Mouse (Mus musculus) CH12.LX (cell line): ENCODE results near the gene Dpp4. TPM values are rescaled to one million over a fixed set of nuclear protein-coding genes. Genes with fewer than 3 reads are reported as not detected.

Source experiments
- CHD1 ChIP-seq: IDR thresholded peaks from 2 replicates; pipeline ENCODE4 v1.6.1; 2012; ENCODE audit warnings: low read depth, low read length, improper control_type of control experiment, inconsistent platforms
- CHD2 ChIP-seq: IDR thresholded peaks from 2 replicates; pipeline ENCODE4 v1.6.1; 2011; ENCODE audit warnings: low read length, improper control_type of control experiment
- CTCF ChIP-seq, 2 experiments: IDR thresholded peaks in 1 of 2; conservative IDR thresholded peaks in 1 of 2; 2 replicates each; pipeline ENCODE4 v1.5.1; 2011 to 2012; ENCODE audit warnings: low read depth in 2 of 2, low read length in 2 of 2, improper control_type of control experiment in 1 of 2, inconsistent platforms in 1 of 2, mild to moderate bottlenecking in 1 of 2, moderate library complexity in 1 of 2
- E2F4 ChIP-seq: IDR thresholded peaks from 2 replicates; pipeline ENCODE4 v1.6.1; 2011; ENCODE audit warnings: low read depth, low read length, improper control_type of control experiment; ENCODE audit not compliant: insufficient replicate concordance
- EP300 ChIP-seq: IDR thresholded peaks from 2 replicates; pipeline ENCODE4 v1.6.1; 2011; ENCODE audit warnings: low read length, improper control_type of control experiment
- ETS1 ChIP-seq: conservative IDR thresholded peaks from 2 replicates; pipeline ENCODE4 v1.6.1; 2012; ENCODE audit warnings: low read depth, mild to moderate bottlenecking, inconsistent platforms, low read length, improper control_type of control experiment, moderate library complexity
- GABPA ChIP-seq: IDR thresholded peaks from 2 replicates; pipeline ENCODE4 v1.6.1; 2012; ENCODE audit warnings: low read depth, low read length, improper control_type of control experiment, inconsistent platforms; ENCODE audit not compliant: insufficient replicate concordance
- HCFC1 ChIP-seq: IDR thresholded peaks from 2 replicates; pipeline ENCODE4 v1.6.1; 2012; ENCODE audit warnings: low read depth, mild to moderate bottlenecking, inconsistent platforms, low read length, improper control_type of control experiment
- IRF4 ChIP-seq: IDR thresholded peaks from 2 replicates; pipeline ENCODE4 v1.6.1; 2014; ENCODE audit warnings: low read depth, mild to moderate bottlenecking, inconsistent platforms, low read length, improper control_type of control experiment
- JUN ChIP-seq: IDR thresholded peaks from 2 replicates; pipeline ENCODE4 v1.6.1; 2011; ENCODE audit warnings: low read depth, mild to moderate bottlenecking, low read length, improper control_type of control experiment, moderate library complexity; ENCODE audit not compliant: insufficient read depth
- JUND ChIP-seq: conservative IDR thresholded peaks from 2 replicates; pipeline ENCODE4 v1.6.1; 2011; ENCODE audit warnings: low read depth, low read length, improper control_type of control experiment
- KAT2A ChIP-seq: IDR thresholded peaks from 2 replicates; pipeline ENCODE4 v1.6.1; 2012; ENCODE audit warnings: low read length, improper control_type of control experiment, inconsistent platforms; ENCODE audit not compliant: insufficient replicate concordance
- MAFK ChIP-seq: IDR thresholded peaks from 2 replicates; pipeline ENCODE4 v1.6.1; 2011; ENCODE audit warnings: low read length, improper control_type of control experiment; ENCODE audit not compliant: insufficient replicate concordance
- MAX ChIP-seq: IDR thresholded peaks from 2 replicates; pipeline ENCODE4 v1.6.1; 2011; ENCODE audit warnings: low read length, improper control_type of control experiment
- MAZ ChIP-seq: IDR thresholded peaks from 2 replicates; pipeline ENCODE4 v1.6.1; 2012; ENCODE audit warnings: low read depth, mild to moderate bottlenecking, inconsistent platforms, low read length, improper control_type of control experiment, moderate library complexity
- MYC ChIP-seq: IDR thresholded peaks from 2 replicates; pipeline ENCODE4 v1.6.1; 2011; ENCODE audit warnings: low read depth, mild to moderate bottlenecking, improper control_type of control experiment, low read length
- PAX5 ChIP-seq: IDR thresholded peaks from 2 replicates; pipeline ENCODE4 v1.6.1; 2012; ENCODE audit warnings: low read length, inconsistent platforms, mixed read lengths
- RCOR1 ChIP-seq: conservative IDR thresholded peaks from 2 replicates; pipeline ENCODE4 v1.6.1; 2012; ENCODE audit warnings: low read depth, mild to moderate bottlenecking, inconsistent platforms, low read length, improper control_type of control experiment
- SMC3 ChIP-seq: IDR thresholded peaks from 2 replicates; pipeline ENCODE4 v1.6.1; 2011; ENCODE audit warnings: low read depth, low read length, improper control_type of control experiment
- TCF12 ChIP-seq: IDR thresholded peaks from 2 replicates; pipeline ENCODE4 v1.6.1; 2014; ENCODE audit warnings: low read depth, mild to moderate bottlenecking, inconsistent platforms, low read length, improper control_type of control experiment
- UBTF ChIP-seq: IDR thresholded peaks from 2 replicates; pipeline ENCODE4 v1.6.1; 2012; ENCODE audit warnings: low read depth, mild to moderate bottlenecking, inconsistent platforms, low read length, improper control_type of control experiment, moderate library complexity
- USF1 ChIP-seq: IDR thresholded peaks from 2 replicates; pipeline ENCODE4 v1.6.1; 2014; ENCODE audit warnings: low read depth, mild to moderate bottlenecking, inconsistent platforms, low read length, improper control_type of control experiment
- USF2 ChIP-seq: conservative IDR thresholded peaks from 2 replicates; pipeline ENCODE4 v1.6.1; 2011; ENCODE audit warnings: low read depth, low read length, improper control_type of control experiment
- ZC3H11A ChIP-seq: IDR thresholded peaks from 2 replicates; pipeline ENCODE4 v1.6.1; 2012; ENCODE audit warnings: low read depth, mild to moderate bottlenecking, inconsistent platforms, low read length, improper control_type of control experiment
- ZMIZ1 ChIP-seq: IDR thresholded peaks from 2 replicates; pipeline ENCODE4 v1.6.1; 2012; ENCODE audit warnings: low read depth, mild to moderate bottlenecking, inconsistent platforms, low read length, improper control_type of control experiment
- polyA plus RNA-seq: library from polyadenylated mRNA; unstranded; fragments of >175 nt; gene quantifications from 2 replicates; pipeline ENCODE4 v1.2.1, GENCODE M21; 2012; ENCODE audit warnings: low read depth; ENCODE audit not compliant: insufficient read length
- total RNA-seq, 2 experiments: library from RNA; depleted of rRNA; stranded (reverse); fragments of 300-350 nt in 1 of 2; fragments of >200 nt in 1 of 2; gene quantifications; 2 replicates each; pipeline ENCODE4 v1.2.3; 2012 to 2014

Dpp4 gene
- total and polyA plus RNA-seq, 3 experiments = 0.04 to 3.6 (median 0.29) TPM

DNA sequence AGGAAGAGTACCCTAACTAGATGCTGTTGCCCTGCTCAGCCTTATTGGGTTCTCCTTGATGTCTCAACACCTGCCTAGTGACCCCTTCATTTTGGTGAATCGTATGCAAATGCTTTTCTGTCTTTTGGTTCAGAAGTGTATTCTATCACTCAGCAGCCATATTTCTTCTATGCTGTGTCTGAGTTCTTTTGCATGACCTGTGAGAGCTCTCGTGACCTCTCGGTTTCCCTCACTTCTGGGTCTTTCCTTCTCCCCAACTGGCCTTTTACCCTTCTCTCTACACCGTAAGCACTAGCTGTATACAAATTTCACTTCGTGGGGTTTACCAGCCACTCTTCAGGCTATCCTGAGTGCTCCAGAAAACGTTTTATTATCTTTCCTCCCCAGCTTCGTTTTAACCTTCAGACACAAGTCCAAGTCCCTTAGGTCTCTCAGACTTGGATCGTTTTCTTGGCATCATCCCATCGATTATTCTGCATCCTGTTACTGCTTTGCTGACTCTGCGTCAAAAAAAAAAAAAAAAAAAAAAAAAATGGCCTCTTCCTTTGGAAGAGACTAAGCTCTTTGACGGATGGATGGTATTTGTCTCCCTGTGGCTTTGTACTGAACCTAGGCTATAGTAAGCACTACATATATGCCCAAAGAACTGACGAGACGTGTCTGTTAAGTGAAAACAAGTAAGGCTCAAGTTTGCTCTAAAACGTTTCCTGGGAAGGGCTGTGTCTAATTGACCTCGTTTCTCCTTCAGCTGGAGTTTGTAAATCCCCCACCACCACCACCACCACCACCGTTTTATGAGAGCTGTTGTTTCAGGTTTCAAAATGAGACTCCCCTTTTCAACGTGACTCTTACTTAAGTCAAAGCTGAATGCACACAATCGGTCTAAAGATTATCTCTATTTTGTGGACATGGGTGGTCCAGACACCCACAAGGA is 47.5 kb upstream of the Dpp4 start (continued):
- TF ChIP-seq USF2 (no peak), CHD1 (peak; percentile 88; the same call in 1 of the 2 replicates), ZMIZ1 (peak; percentile 56; the same call in 1 of the 2 replicates), ZC3H11A (no peak), EP300 (peak; percentile 55; the same call in 1 of the 2 replicates), CHD2 (peak; percentile 25; the same call in 1 of the 2 replicates), MAZ (no peak), KAT2A (no peak), TCF12 (peak; percentile 67), GABPA (no peak), HCFC1 (peak; percentile 10), RCOR1 (no peak; the same call in none of the 2 replicates), MAX (peak; percentile 51), USF1 (no peak), IRF4 (peak; percentile 84; the same call in 1 of the 2 replicates), JUN (peak; percentile 65), ETS1 (peak; percentile 74), MAFK (peak; percentile 72; the same call in 1 of the 2 replicates), CTCF (conservative IDR thresholded peaks at IDR 0.05 in 1 of 2, IDR thresholded peaks at IDR 0.05 in 1 of 2; ENCODE audit: low read depth in 2 of 2, low read length in 2 of 2) (no peak), MYC (0 out of 2 replicates have a peak, but pooled peaks have one; percentile 41), PAX5 (no peak), SMC3 (no peak), JUND (peak; percentile 54), E2F4 (no peak), UBTF (no peak)
